Mouse (Mus musculus) lung, adult 18-20 months (tissue): ENCODE measurements around the gene Aph1a.
A peak's percentile ranks its signal among the peaks of the same experiment; 100 is the strongest.
"Not testable (repeated sequence)": the region's sequence is repeated elsewhere in the genome, so short reads cannot be mapped to it uniquely, and the experiment has no call there.

Source experiments
- DNase-seq, 2 experiments: peaks; one replicate each; pipeline ENCODE4 v3.0.0; 2022; ENCODE audit warnings: mixed read lengths in 2 of 2

Aph1a gene

DNA sequence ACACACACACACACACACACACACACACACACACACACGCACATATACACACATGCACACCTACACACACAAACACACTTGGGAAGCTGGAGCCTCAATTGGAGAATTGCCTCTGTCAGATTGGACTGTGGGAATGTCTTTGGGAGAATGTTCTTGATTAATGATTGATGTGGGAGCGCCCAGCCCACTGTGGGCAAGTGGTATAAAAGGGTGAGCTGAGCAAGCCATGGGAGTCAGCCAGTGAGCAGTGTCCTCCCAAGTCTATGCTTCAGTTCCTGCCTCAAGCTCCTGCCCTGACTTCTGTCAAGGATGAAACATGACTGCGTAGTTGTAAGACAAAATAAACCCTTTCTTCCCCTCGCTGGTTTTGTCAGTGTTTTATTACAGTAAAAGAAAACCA is 6.2 kb upstream of the Aph1a start:
- DNase-seq: no peak

DNA sequence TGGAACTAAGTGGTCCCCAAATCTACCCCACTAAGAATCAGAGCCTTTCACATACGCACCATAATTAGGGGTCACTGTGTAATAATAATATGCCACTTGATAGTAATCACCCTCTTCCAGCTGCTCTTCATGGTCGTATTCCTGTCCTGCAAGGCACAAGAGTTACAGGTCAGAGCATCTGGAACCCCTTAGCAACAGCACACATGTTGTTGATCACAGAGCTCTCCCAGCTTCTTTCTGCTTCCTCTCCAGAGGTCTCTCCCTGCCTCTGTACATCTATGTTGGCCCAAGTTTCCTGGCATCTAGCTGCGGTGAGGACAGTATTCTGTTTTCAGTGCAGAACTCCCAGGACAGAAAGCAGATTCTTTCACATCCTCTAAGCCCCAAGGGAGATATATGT is 4.1 kb upstream of the Aph1a start:
- DNase-seq: no peak

DNA sequence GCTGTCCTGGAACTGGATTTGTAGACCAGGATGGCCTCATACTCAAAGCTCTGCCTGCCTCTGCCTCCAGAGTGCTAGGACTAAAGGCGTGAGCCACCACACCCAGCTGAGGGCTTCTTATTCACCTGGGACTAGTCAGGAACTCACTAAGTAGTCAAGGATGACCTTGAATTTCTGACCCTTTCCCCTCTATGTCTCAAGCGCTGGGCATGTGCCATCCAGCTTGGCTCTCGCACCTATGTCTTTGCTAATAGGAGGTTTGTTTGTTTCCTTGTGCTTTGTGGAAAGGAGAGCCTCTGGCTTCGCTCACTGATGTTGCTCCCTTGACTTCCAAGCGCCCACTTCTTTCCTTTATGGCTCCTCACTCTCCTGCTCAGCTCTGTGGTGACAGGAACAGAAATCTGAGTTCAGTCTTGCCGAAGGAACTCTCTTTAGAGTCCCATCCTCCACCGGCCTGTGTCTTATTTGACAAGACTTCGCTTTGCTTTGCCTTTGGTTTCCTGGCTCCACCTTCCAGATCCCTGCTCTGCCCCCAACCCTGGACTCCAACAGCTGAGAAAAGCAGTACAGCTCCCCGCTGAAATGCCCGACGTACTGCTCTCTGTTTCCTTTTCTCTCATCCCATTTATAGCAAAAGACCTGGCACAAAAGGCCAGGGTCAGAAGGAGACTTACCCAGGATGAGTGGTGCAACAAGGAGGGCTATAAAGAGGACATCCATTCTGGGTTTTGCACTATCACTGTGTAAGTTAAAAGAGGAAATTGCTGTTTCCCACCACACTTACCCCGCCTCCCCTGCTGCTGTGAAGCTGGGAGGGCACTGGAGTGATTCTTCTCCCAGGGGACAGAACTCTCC is 2.3 kb upstream of the Aph1a start, which contains the start of gene BC028528:
Gene BC028528, minus strand, starts transcription at position 795 of the 855 bp plus-strand sequence.
- DNase-seq: peak; percentile 69 to 74

DNA sequence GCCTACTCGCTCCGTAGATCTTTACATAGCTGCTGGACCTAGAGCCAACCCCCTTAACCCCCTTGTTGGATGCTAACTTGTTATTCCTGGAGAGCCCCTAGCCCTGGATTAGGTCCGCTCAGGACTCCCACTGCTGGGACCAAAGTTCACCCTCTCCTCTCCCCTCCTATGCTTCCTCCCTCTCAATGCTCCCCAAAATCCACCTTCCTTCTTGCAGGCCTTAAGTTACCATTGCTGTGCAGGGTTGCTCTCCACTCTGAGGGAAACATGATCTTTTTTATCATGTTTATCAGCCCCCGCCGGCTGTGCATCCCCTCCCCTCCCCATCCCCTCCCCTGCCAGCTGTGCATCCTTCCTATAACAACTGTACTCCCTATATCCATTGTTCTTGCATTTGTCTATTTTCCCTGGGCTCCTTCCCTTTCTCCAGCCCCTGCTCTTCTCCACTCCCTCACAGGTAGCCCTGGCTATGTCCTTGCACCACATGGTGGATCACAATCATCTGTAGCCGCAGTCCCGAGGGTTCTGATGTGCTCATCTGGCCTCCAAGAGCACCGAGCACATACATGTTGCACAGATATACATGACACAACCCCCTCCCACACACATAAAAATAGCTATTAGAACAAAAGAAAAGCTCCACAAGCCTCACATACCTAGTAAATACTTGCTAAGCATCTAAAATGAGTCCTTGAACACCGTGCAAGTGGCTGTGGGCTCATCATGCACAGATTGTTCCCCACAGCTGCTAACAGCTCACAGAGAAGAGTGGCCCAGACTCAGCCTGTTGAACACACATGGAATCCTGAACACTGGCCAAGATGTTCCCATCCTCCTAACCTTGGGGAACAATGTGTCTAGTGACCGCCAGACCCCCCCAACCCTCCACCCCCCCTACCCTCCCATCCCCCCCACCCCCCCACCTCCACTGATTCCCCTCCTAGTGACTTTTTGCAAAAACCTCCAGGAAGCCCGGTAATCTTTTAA is 1.4 kb upstream of the Aph1a start:
- DNase-seq: peak in 1 of 2 experiments; percentile 51

DNA sequence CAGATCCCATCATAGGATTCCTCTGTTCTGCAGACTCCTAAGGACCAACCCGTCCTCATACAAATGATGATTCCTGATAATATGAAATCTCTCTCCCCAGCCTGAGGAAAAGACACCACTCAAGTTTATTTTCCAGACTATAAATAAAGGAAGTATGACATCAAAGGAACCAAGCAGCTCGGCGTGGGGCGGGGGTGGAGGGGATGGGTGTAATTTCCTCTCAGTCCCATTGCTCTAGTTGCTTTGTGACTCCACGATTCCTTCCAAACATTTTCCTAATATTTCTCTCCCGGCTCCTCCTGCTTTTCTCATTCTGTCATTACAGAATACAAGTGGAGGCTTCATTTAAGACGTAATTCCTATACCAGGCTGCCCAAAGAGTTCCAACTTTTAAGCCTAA is 643 bp upstream of the Aph1a start:
- DNase-seq: peak in 1 of 2 experiments; percentile 61

DNA sequence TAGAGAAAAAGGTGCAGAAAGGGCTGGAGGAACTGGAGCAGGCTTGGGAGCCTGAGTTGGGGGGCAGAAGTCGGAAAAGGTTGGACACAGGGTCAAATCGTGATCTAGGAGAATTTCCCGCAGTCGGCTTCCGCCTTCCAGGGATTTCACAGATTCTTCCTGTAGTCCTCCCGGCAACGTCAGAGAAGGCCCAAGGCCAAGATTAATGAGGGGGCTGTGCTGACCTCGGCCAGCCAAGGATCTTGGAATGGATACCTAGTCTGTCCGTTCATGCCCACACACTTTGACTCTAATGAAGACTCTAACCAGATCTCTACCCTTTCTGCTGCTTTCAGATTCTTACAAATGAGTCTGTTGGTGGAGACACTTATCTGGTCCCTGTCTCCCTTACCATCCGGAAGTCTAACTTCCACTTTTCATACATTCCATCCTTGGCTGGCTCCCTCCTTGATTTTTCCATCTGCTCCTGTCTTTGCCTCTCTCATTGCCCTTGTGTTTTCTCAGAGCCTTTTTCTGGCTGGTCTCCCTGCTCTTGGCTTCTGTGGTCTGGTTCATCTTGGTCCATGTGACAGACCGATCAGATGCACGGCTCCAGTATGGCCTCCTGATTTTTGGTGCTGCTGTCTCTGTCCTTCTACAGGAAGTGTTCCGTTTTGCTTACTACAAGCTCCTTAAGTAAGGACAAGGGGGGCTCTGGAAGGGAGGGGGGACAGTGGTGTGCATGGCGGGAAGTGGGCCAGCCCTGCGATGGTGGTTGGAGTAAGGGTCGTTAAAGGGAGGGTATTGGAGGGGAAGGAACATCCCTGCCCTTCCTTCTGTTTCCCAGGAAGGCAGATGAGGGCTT is 770 bp downstream of the Aph1a start:
- peak; percentile 76 to 82 for DNase-seq

DNA sequence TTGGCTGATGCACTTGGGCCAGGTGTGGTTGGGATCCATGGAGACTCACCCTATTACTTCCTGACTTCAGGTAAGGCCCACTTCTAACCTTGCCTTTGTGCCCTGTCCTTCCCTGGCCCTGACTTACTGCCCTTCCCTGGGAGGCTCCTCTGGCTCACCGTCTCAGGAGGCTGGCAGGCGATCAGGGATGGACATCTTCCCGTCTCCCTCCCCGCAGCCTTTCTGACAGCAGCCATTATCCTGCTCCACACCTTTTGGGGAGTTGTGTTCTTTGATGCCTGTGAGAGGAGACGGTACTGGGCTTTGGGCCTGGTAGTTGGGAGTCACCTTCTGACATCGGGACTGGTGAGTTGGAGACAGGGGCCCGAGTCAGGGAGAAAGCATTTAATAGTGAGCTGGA is 1.7 kb downstream of the Aph1a start:
- not testable (repeated sequence) for DNase-seq

DNA sequence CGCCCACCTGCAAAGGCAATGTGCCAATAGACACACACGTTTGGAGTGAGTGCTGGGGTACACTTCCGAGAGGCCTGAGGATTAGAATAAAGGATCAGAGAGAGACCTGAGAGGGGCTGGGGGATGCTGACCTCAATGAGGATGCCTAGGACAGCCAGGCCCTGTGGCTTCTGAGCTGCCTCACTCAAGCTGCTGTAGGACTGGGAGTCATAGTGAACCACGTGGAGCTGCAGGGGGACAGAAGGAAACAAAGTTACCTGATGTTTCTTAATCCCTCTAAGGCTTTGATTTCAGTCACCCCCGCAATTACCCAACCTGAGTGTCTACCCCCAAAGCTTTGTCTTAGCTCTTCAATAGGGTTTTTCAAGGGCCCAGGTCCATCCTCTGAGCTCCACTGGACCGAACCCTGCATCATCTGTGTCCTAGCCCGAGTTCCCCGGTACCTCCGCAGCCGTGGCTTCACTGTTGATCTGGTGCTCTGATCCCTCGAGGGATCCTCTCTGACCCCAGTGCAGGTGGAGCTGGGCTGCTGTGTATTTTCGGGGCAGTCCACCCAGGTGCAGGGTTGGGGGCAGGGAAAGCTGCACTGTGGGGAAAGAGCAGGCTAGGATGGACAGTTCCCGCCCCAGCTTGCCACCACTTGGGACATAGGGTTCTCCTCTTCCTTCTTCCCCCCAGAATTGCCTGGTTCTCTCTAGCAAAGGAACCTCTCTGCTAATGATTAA is 6.2 kb downstream of the Aph1a start:
- no peak for DNase-seq

DNA sequence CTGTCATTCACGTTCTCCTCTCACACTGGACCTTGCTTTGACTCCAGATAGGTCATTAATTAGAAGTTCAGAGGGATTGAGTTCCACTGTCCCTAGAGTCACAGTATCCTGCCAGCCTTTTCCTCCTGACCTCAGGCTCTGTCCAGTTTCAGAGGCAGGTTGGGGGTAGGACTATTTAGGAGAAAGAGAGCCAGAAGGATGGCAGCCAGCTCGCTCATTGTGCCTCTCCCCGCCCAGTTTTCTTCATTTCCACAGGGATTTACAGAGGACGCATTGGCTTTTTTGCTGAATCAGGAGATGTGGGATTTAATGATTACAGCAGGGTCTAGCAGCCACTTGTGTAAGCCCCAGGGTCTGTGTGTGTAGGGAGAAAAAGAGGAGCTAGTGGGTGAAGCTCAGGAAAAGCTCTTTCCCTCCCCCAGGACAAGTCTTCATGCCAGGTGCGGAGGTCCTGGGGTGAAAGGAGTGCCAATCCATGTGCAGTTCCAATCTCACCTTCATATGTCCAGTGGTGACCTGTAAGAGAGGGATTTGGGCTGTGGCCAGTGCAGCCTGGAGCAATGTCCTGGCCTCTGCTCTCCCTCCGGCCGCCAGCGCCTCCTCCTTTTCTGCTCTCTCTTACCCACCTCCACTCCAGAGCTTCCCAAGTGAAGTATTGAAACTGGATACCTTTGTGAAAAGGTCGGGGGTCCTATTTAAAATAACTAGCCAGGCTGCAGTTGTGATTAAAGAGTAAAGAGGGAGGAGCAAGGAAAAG is 8.0 kb downstream of the Aph1a start:
- no peak for DNase-seq

DNA sequence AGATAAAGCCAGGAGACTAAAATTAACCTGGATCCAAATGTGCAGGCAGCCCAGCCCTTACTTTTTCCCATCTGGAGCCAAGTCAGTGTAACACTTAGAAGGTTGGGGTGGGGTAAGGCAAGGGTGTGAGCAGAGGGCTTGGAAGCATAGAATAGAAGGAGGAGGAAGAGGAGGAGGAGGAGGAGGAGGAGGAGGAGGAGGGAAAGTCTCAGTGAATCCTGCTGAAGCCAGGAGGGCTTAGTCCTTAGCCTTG is 8.5 kb downstream of the Aph1a start:
- no peak for DNase-seq

DNA sequence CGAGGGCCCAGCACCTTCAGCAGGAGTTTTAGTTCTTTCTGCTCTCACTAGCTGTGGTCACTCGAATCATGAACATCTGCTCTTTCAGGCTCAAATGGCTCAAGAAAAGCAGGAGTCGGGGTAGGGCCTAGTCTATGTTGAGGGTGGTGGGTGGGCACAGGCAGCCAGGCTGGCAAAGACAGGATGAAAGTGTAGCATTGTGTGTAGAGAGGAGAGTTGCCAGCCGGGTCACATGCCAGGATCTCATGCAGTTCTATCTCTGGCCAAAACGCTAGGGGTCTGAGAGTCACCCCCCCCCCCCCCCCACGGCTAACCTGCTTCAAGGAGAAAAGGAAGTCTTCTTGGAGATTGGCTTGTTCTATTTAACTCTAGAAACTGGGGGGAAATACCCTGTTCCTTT is 8.9 kb downstream of the Aph1a start:
- DNase-seq: no peak

DNA sequence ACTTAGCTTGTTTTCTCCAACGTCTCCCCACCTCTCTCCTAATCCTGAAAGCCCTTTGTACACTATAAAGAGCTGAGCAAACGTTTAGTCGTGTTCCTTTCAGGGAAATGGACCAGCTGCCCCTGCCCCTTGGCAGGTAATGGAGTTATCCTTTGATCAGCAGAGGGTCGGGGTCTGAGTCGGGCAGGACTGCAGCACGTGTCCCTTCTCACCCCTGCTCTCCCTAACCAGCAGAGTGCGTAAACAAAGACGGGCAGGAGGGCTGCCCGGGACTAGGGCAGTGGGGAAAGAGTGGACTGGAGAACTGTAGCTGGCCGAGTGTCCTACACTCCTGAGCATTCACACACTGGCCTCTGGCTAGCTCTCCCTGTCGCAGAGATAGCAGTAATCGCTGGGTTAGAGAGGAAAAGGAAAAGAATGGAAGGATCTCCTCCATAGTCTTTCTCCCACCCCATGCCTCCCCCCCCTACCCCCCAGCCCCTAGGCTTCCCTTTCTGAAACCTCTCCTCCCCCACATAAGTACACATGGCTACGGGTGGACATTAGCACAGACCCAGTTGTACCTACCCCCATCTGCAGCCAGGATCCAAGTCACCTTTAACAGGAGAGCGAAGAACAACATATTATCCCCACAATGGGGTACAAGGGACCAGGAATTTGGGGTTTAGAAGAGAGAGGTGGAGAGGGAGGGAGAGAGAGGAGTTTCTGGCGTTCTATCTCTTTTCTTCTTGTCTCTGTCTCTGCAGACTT is 10.2 kb downstream of the Aph1a start:
- DNase-seq: no peak

DNA sequence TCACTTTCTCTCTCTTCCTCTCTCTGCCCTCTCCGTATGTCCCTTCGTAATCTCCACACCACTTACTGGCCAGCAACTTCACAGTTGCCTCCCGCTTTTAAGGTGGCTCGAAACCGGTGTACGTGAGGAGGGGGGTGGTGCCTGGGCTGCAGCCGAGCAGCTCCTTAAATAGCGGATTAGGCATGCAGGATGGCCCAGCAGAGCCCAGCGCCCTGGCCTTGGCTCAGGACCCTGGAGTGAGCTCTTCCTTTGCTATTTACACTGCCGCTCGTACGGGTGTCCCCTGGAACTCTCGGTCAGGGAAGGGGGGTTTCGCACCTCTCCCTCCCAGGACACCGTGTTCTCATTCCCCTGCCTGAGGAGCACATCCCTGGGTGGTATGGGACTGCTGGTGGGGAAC is 10.8 kb downstream of the Aph1a start, which contains the start of gene Car14:
Gene Car14, minus strand, starts transcription at position 124 of the 400 bp plus-strand sequence.
- DNase-seq: no peak

DNA sequence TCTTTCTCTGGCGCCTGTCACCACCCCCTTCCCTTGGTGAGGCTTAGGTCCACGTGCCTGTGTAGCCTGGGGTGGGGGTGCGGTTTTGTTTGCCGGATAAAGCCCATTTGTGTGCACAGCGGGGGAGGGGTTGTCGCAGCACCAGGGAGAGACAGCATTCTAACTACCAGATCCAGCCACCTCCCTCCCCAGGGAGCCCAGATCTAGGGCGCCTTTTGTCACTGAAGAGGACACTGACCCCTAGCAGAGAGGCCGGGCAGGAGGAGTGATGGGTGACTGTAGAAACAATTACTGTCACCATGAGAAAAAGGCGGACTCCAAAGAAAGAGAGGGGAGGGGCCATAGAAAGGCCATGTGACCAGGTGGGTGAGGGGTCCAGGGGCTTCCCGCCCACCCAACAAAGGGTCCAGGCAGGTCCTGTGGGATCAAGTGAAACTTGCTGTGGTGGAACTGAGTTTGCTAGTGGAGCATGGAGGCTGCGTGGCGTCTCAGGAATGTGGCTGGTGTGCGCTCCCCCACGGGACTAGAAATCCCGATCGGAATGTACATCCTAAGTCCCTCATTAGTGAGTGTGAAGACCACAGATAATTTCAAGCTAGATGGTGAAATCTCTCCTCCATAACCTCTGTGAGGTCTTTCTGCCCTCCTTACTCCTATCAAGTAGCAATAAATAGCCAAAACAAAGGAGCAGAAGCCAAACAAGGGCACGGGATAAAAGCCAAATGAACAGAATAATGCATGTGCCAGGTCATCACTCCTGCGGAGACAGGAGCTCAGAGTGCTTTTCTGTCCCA is 11.6 kb downstream of the Aph1a start:
- DNase-seq: peak; percentile 56 to 76

DNA sequence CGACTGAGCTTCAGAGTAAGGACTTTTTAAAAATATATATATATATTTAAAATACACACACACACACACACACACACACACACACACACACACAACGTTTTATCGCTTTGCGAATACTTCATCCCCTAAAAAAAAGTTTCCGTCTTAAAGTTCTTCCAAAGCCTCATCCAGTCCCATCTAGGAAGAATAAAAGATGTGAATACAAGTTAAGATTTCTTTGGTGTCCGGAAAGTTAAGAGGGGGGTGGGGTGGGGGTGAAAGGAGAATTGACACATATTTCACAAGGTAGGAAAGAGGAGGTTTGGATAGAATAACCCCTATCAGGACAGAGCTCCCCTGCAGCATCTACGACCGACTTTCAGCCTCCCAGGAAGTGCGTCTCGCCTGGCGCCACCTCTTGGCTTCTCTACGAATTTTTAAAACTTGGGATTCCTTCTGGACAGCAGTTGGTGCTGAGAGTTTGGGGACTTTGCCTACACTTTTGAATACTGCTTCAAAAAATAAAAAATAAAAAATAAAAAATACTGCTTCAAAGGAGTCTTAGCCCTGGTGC is 12.2 kb downstream of the Aph1a start:
- DNase-seq: peak; percentile 55 to 67

DNA sequence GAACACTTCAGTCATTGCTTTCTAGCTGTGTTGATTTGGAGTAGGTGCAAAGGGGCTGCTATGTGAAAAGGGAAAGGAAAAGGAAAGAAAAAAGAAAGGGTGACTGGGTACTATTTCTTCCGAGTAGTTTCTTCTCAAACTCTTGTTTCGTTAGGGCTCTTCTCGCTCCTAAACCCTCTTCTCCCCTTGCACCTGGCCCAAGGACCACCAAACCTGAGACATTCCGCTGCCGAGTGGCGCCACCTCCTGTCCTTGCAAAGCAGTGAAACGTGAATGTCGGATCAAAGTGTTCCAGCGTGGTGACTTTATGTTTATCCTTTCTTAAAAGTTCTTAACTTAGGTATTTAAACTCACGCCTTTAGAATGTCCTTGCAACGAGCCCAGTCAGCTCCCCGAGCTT is 13.1 kb downstream of the Aph1a start:
- peak in 1 of 2 experiments; percentile 56 for DNase-seq

DNA sequence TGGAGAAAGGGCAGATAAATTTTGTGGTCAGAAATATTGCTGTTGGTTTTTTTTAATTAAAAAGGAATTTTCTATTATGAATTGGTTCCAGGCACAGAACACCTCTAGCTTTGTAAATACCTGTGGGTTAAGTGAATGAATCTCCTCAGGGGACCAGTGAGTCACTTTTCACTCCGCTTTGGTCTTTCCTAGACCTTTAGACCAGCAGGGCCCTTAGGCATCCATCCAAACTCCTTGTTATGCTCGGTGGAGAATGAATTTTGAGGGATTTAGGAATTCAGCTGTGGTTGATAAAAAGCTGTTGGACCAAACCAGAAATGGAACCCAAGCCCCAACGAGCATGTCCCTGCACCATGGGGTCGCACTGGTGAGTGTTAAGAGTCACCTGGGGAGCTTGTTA is 13.8 kb downstream of the Aph1a start:
- no peak for DNase-seq

DNA sequence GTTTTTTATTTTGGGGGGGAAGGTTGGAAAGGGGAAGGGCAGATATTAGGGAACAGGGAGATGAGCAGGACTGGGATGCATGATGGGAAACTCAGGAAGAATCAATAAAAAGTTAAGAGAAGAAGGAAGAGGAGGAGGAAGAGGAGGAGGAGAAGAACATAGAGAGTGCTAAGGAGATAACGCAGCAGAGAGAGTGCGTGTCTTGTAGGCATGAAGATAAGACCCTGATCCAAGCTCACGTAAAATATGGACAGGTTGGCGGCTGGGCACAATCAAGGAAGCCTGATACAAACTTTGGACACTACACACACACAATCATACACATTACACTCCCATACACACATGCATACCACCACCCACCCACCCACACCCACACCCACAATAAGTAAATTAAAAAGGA is 20.9 kb downstream of the Aph1a start:
- DNase-seq: no peak

DNA sequence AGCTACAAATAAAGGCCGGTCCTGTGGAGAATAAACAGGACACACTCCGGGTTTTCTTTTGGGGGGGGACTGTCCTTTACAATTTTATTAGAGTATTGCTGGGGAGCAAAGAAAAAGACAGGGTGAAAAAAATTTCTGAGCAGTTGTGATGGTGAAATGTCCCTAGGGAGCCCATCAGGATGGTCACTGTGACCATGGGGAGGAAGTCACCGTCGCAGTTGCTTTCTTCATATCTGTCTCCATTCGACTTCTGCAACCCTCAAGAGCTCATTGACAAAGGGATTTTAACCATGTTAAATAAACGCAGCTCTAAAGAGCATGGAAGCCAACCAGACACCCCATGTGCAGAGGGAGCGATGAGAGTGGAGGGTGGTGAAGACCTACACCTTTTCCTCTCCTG is 23.0 kb downstream of the Aph1a start:
- no peak for DNase-seq
